9 mouse cellular contexts compared by ENCODE assay signal in the genomic region with DNA sequence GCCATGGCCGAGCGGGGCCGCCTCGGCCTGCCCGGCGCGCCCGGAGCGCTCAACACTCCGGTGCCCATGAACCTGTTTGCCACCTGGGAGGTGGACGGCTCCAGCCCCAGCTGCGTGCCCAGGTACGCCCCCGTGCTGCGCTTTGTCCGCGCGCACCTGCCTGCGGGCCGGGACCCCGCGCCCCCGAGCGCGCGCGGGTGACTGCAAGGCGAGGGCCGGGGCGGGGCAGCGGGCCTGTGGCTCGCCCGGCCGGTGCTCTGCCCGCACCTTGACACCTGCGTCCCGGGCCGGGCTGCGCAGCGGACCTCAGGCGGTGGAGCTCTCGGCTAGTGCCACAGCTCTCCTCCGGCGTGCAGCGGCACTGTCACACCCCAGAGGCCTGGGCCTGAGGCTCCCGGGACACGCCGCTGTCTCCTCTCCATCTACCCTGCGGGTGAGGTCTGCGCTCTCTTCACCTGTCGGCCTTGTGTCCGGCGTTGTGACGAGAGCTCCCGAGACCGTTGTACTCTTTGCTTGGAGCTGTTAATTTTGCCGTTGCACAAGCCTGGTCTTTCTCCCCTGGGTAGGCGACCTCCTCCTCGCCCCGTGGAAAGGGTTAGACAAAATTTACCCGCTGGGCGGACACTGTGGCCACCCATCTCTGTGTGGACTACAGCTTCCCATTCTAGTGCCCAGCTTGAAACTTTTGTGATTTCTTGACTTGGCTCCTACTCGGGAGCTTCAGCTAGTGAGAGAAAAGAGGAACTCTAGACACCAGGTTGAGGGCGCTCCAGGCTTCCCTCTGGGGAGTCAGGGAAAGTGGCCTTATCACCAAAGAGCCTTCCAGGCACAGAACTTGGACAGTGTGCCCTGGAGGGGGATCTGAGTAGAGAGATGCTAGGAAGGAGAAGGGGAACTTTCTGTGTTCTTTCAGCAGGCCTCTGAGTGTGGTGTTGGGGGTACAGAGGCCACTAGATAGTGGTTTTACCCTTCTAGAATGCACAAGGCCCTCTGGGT. TPM values are rescaled to one million over a fixed set of nuclear protein-coding genes. Genes with fewer than 3 reads are reported as not detected.
DNase-seq lines count a peak whose midpoint lies in the region; ATAC-seq and TF ChIP-seq lines count a peak whose summit lies in the region.
"Had no signal": no experiment of that assay in that cellular context is flagged by ENCODE, and none has a peak within 500 bp of the region (broad histone marks: within the 10 kb centered on the region; RNA-seq: fewer than 3 reads in every experiment).

No protein-coding gene starts in this region.

- peak overlapping the region; percentile 82 for H3K4me2 ChIP-seq in embryonic facial prominence, embryonic 15.5 days (replicated peaks)
- H3K4me2 ChIP-seq in heart, postnatal 0 days (ENCODE audit: low read depth, low read length), result peak overlapping the region; percentile 87

- H3K4me1 ChIP-seq in embryonic facial prominence, embryonic 15.5 days, result peaks cover 50% of the 10 kb centered on the region
- H3K4me1 ChIP-seq in heart, postnatal 0 days (ENCODE audit: control insufficient read depth, insufficient read depth), result peaks cover 20% of the 10 kb centered on the region

- ATAC-seq in embryonic facial prominence, embryonic 15.5 days (ENCODE audit: insufficient number of reproducible peaks, low FRiP score, low TSS enrichment, low read depth), result no peak
- peak; percentile 19 for ATAC-seq in heart, postnatal 0 days (ENCODE audit: insufficient read depth, low read depth)

- H3K27me3 ChIP-seq in embryonic facial prominence, embryonic 15.5 days, result no peaks in the 10 kb centered on the region
- H3K27me3 ChIP-seq in heart, postnatal 0 days (ENCODE audit: control insufficient read depth, insufficient read depth, low read length), result no peaks in the 10 kb centered on the region

- under 1% methylated on average over 63 of the region's 64 CpGs for WGBS in embryonic facial prominence, embryonic 15.5 days
- WGBS in heart, postnatal 0 days, result under 1% methylated on average over 58 of the region's 64 CpGs

- TF ChIP-seq EP300 in heart, postnatal 0 days (IDR thresholded peaks at IDR 0.05; ENCODE audit: low read depth), result no peak

- H3K9ac ChIP-seq in embryonic facial prominence, embryonic 15.5 days, result peak overlapping the region; percentile 68
- peak overlapping the region; percentile 80 for H3K9ac ChIP-seq in heart, postnatal 0 days (replicated peaks; ENCODE audit: low read depth, low read length)

- no peak for TF ChIP-seq CTCF in heart, postnatal 0 days (IDR thresholded peaks at IDR 0.05; ENCODE audit: low read depth)

- H3K4me3 ChIP-seq in embryonic facial prominence, embryonic 15.5 days (replicated peaks), result peak overlapping the region; percentile 79
- H3K4me3 ChIP-seq in heart, postnatal 0 days (ENCODE audit: low read depth, low read length), result peak overlapping the region; percentile 84

- DNase-seq in ES-CJ7 (ENCODE audit: low read depth, low spot score), result peak; percentile 38
- peak; percentile 19 to 21 for DNase-seq in adrenal gland, postnatal 4 days (ENCODE audit: low spot score in 2 of 2)
- no peak for DNase-seq in heart, postnatal 0 days (ENCODE audit: low spot score)
- DNase-seq in kidney, postnatal 25 days, result peak; percentile 43 to 78
- peak; percentile 42 for DNase-seq in lung, postnatal 36 days
- DNase-seq in right cerebral cortex, adult 18-20 months, result peak; percentile 26
- peak; percentile 41 for DNase-seq in urinary bladder, postnatal 25 days (ENCODE audit: low spot score)

- H3K36me3 ChIP-seq in embryonic facial prominence, embryonic 15.5 days, result no peaks in the 10 kb centered on the region
- no peaks in the 10 kb centered on the region for H3K36me3 ChIP-seq in heart, postnatal 0 days (replicated peaks; ENCODE audit: control insufficient read depth, insufficient read depth, low read length)

- peak overlapping the region; percentile 44; the same call in 1 of the 2 replicates for H3K27ac ChIP-seq in embryonic facial prominence, embryonic 15.5 days (replicated peaks)
- peak overlapping the region; percentile 68 for H3K27ac ChIP-seq in heart, postnatal 0 days (ENCODE audit: low read depth)

- no peaks in the 10 kb centered on the region for H3K9me3 ChIP-seq in embryonic facial prominence, embryonic 15.5 days (replicated peaks)
- H3K9me3 ChIP-seq in heart, postnatal 0 days (replicated peaks; ENCODE audit: control insufficient read depth, low read length), result no peaks in the 10 kb centered on the region

RNA-seq across cellular contexts. Expression of a gene that starts 0.6 kb away (rescaled TPM):
- 10 to 100 TPM; 46.0 to 50.4 TPM for total RNA-seq in adrenal gland, postnatal 4 days (2021)
- 17.4 and 19.9 TPM in 2 replicates for polyA plus RNA-seq in embryonic facial prominence, embryonic 15.5 days (2015; fragmentation: Nextera tagmentation; extraction: Ambion mirVana)
- total RNA-seq in heart, postnatal 0 days (2014; rRNA removed; ENCODE audit: low replicate concordance), result 20.4 and 38.5 TPM in 2 replicates
- polyA plus RNA-seq in heart, postnatal 0 days (2015; fragmentation: Nextera tagmentation; extraction: Ambion mirVana), result 4.3 and 5.1 TPM in 2 replicates

RNA-seq across cellular contexts. Expression of a gene that starts 14.4 kb away (rescaled TPM):
- 10 to 100 TPM; 81.9 to 82.9 TPM for total RNA-seq in adrenal gland, postnatal 4 days (2021)
- polyA plus RNA-seq in embryonic facial prominence, embryonic 15.5 days (2015; fragmentation: Nextera tagmentation; extraction: Ambion mirVana), result 62.4 and 70.9 TPM in 2 replicates
- 26.0 and 51.9 TPM in 2 replicates for total RNA-seq in heart, postnatal 0 days (2014; rRNA removed; ENCODE audit: low replicate concordance)
- 24.5 TPM in 2 replicates for polyA plus RNA-seq in heart, postnatal 0 days (2015; fragmentation: Nextera tagmentation; extraction: Ambion mirVana)

RNA-seq across cellular contexts. Expression of a gene that starts 38.6 kb away (rescaled TPM):
- 10 to 100 TPM; 27.1 to 29.2 TPM for total RNA-seq in adrenal gland, postnatal 4 days (2021)
- 28.9 and 31.5 TPM in 2 replicates for polyA plus RNA-seq in embryonic facial prominence, embryonic 15.5 days (2015; fragmentation: Nextera tagmentation; extraction: Ambion mirVana)
- 62.7 and 70.2 TPM in 2 replicates for total RNA-seq in heart, postnatal 0 days (2014; rRNA removed; ENCODE audit: low replicate concordance)
- polyA plus RNA-seq in heart, postnatal 0 days (2015; fragmentation: Nextera tagmentation; extraction: Ambion mirVana), result 20.4 and 21.6 TPM in 2 replicates

RNA-seq across cellular contexts. Expression of a gene that starts 59.4 kb away (rescaled TPM):
- under 1 TPM; 0.73 TPM for total RNA-seq in adrenal gland, postnatal 4 days (2021)
- polyA plus RNA-seq in embryonic facial prominence, embryonic 15.5 days (2015; fragmentation: Nextera tagmentation; extraction: Ambion mirVana), result 0.20 TPM in 1 of 2 replicates, not detected in the other
- total RNA-seq in heart, postnatal 0 days (2014; rRNA removed; ENCODE audit: low replicate concordance), result not detected in 2 replicates
- polyA plus RNA-seq in heart, postnatal 0 days (2015; fragmentation: Nextera tagmentation; extraction: Ambion mirVana), result not detected in 2 replicates
- total RNA-seq: gastrocnemius, adult 8-10 months had no signal
